Mouse (Mus musculus): Measurements from ENCODE around the gene Gm21976. TPM values are rescaled to one million over a fixed set of nuclear protein-coding genes. Genes with fewer than 3 reads are reported as not detected.

Gm21976 gene
- polyA plus RNA-seq, 1 experiment from 2014 or later = not detected

DNA sequence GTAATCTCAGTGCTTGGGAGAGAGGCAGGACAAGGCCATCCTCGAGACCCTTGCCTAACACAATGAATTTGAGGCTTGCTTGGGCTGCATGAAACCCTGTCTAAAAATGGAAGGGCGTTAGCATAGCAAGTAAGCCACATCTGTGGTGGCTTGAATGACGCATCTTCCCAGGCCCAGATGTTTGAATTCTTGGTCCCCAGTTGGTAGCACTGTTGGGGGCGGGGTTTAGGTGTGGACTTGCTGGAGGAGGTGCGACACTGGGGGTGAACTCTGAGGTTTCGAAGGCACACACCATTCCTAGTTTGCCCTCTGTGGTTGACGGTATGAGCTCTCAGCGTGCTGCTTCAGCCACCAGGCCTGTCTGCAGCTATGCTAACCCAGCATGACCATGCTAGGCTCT lies 12.0 kb downstream of the Gm21976 start:
- DNase-seq (ENCODE audit: low spot score) (no peak), ATAC-seq (ENCODE audit: low FRiP score) (no peak)
- Histone ChIP-seq H3K27me3 (ENCODE audit: control insufficient read depth, insufficient read depth, low read length) (no peaks in the 10 kb centered on the region), H3K4me1 (replicated peaks; ENCODE audit: control insufficient read depth, insufficient read depth, low read length) (no peaks in the 10 kb centered on the region), H3K4me2 (replicated peaks) (no peak overlapping the region), H3K9me3 (ENCODE audit: control insufficient read depth, low read length) (no peaks in the 10 kb centered on the region), H3K27ac (no peak overlapping the region), H3K36me3 (replicated peaks; ENCODE audit: control insufficient read depth, insufficient read depth) (no peaks in the 10 kb centered on the region), H3K4me3 (replicated peaks; ENCODE audit: low read length) (no peak overlapping the region), H3K9ac (no peak overlapping the region)
- 87% methylated on average over 8 of the region's 8 CpGs for WGBS

DNA sequence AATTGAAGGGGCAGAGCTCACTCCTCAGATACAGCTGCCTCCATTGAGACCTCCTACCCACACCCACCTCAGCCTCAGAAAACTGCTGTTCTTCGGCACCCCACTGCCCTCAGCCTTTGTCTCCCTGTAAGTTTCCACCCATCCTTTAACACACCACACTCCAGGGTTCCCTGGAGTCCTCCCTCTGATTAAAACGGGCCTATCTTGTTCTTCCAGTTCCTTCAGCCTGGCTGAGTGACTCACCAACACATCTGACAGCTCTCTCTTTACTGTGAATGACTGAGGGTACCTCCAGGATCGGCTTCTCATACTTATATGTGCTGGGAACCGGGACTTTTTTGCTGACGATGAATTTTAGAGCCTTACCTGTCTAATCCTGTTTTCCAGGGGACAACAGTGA lies 16.4 kb downstream of the Gm21976 start:
- Histone ChIP-seq H3K9ac (no peak overlapping the region), H3K27ac (no peak overlapping the region), H3K36me3 (replicated peaks; ENCODE audit: control insufficient read depth, insufficient read depth) (no peaks in the 10 kb centered on the region), H3K4me3 (replicated peaks; ENCODE audit: low read length) (no peak overlapping the region), H3K4me2 (replicated peaks) (no peak overlapping the region), H3K9me3 (ENCODE audit: control insufficient read depth, low read length) (no peaks in the 10 kb centered on the region), H3K27me3 (ENCODE audit: control insufficient read depth, insufficient read depth, low read length) (no peaks in the 10 kb centered on the region), H3K4me1 (replicated peaks; ENCODE audit: control insufficient read depth, insufficient read depth, low read length) (no peaks in the 10 kb centered on the region)
- no peak for DNase-seq (ENCODE audit: low spot score)
- no peak for ATAC-seq (ENCODE audit: low FRiP score)
- 51% methylated on average over 5 of the region's 5 CpGs for WGBS

- no peaks in the 10 kb centered on the region for H3K36me3 ChIP-seq (replicated peaks; ENCODE audit: control insufficient read depth, insufficient read depth)
- H3K27me3 ChIP-seq (ENCODE audit: control insufficient read depth, insufficient read depth, low read length) = no peaks in the 10 kb centered on the region
- H3K4me1 ChIP-seq (replicated peaks; ENCODE audit: control insufficient read depth, insufficient read depth, low read length) = no peaks in the 10 kb centered on the region
- no peak for ATAC-seq (ENCODE audit: low FRiP score)
- H3K4me3 ChIP-seq (replicated peaks; ENCODE audit: low read length) = no peak overlapping the region
- no peak for DNase-seq (ENCODE audit: low spot score)
- H3K9me3 ChIP-seq (ENCODE audit: control insufficient read depth, low read length) = no peaks in the 10 kb centered on the region
- H3K4me2 ChIP-seq (replicated peaks) = no peak overlapping the region
- no peak overlapping the region for H3K9ac ChIP-seq
- H3K27ac ChIP-seq = no peak overlapping the region
- WGBS = 94% methylated on average over 6 of the region's 6 CpGs
These were observed 18.3 kb downstream of the Gm21976 start for GRCm38 (mm10) chr13:98297883-98298482.

GRCm38 (mm10) chr13:98298833-98299758 lies 19.4 kb downstream of the Gm21976 start:
- Histone ChIP-seq H3K27me3 (ENCODE audit: control insufficient read depth, insufficient read depth, low read length) (no peaks in the 10 kb centered on the region), H3K36me3 (replicated peaks; ENCODE audit: control insufficient read depth, insufficient read depth) (no peaks in the 10 kb centered on the region), H3K27ac (no peak overlapping the region), H3K9ac (no peak overlapping the region), H3K9me3 (ENCODE audit: control insufficient read depth, low read length) (no peaks in the 10 kb centered on the region), H3K4me3 (replicated peaks; ENCODE audit: low read length) (no peak overlapping the region), H3K4me2 (replicated peaks) (peak overlapping the region; percentile 39), H3K4me1 (replicated peaks; ENCODE audit: control insufficient read depth, insufficient read depth, low read length) (no peaks in the 10 kb centered on the region)
- DNase-seq (ENCODE audit: low spot score) (peak; percentile 91), ATAC-seq (ENCODE audit: low FRiP score) (peak; percentile 83)
- 51% methylated on average over 21 of the region's 21 CpGs for WGBS

- Histone ChIP-seq H3K36me3 (replicated peaks; ENCODE audit: control insufficient read depth, insufficient read depth) (peaks cover 21% of the 10 kb centered on the region), H3K27me3 (ENCODE audit: control insufficient read depth, insufficient read depth, low read length) (no peaks in the 10 kb centered on the region), H3K9ac (no peak overlapping the region), H3K4me2 (replicated peaks) (no peak overlapping the region), H3K4me1 (replicated peaks; ENCODE audit: control insufficient read depth, insufficient read depth, low read length) (no peaks in the 10 kb centered on the region), H3K4me3 (replicated peaks; ENCODE audit: low read length) (no peak overlapping the region), H3K27ac (no peak overlapping the region), H3K9me3 (ENCODE audit: control insufficient read depth, low read length) (no peaks in the 10 kb centered on the region)
- no peak for ATAC-seq (ENCODE audit: low FRiP score)
- 84% methylated on average over 9 of the region's 9 CpGs for WGBS
- DNase-seq (ENCODE audit: low spot score) = no peak
These were observed 25.6 kb downstream of the Gm21976 start for GRCm38 (mm10) chr13:98305257-98305656.

GRCm38 (mm10) chr13:98306393-98306792 lies 26.7 kb downstream of the Gm21976 start:
- H3K9me3 ChIP-seq (ENCODE audit: control insufficient read depth, low read length) = no peaks in the 10 kb centered on the region
- H3K27me3 ChIP-seq (ENCODE audit: control insufficient read depth, insufficient read depth, low read length) = no peaks in the 10 kb centered on the region
- no peak; the same call in 1 of the 2 replicates for ATAC-seq (ENCODE audit: low FRiP score)
- H3K27ac ChIP-seq = no peak overlapping the region; the same call in 1 of the 2 replicates
- no peak overlapping the region for H3K9ac ChIP-seq
- H3K4me3 ChIP-seq (replicated peaks; ENCODE audit: low read length) = no peak overlapping the region
- 28% methylated on average over 5 of the region's 5 CpGs for WGBS
- H3K36me3 ChIP-seq (replicated peaks; ENCODE audit: control insufficient read depth, insufficient read depth) = peaks cover 32% of the 10 kb centered on the region
- no peak overlapping the region for H3K4me2 ChIP-seq (replicated peaks)
- H3K4me1 ChIP-seq (replicated peaks; ENCODE audit: control insufficient read depth, insufficient read depth, low read length) = no peaks in the 10 kb centered on the region
- no peak for DNase-seq (ENCODE audit: low spot score)

DNA sequence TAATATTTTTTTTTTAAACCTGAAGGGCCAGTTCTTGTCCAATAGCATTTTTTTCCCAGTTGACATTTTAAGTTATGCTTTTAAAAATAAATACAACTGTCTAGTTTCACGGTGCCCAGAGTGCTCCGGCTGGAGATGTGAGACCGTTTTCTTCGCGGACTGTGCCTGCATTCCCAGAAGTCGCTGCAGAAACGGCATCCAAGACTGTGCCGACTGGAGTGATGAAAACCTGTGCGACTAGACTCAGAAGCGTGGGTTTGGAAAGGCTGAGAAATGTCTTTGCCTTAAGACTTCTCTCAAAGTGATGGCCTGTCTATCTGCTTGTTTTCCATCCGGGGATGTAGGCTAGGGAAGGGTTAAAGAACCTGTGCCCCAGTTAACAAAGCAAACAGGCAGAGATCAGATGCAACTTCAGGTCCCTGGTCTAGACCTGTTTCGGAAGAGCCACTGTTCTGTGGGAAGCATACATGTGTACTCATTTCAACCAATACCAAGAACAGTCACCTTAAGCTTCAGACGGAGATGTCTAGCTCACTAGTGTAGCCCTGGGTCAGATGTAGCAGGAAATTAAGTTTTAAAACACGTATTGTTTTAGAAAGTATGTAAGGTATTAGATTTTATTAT lies 27.3 kb downstream of the Gm21976 start:
- Histone ChIP-seq H3K27ac (no peak overlapping the region), H3K27me3 (ENCODE audit: control insufficient read depth, insufficient read depth, low read length) (no peaks in the 10 kb centered on the region), H3K4me2 (replicated peaks) (no peak overlapping the region), H3K9ac (no peak overlapping the region), H3K36me3 (replicated peaks; ENCODE audit: control insufficient read depth, insufficient read depth) (peaks cover 37% of the 10 kb centered on the region), H3K4me3 (replicated peaks; ENCODE audit: low read length) (no peak overlapping the region), H3K4me1 (replicated peaks; ENCODE audit: control insufficient read depth, insufficient read depth, low read length) (no peaks in the 10 kb centered on the region), H3K9me3 (ENCODE audit: control insufficient read depth, low read length) (no peaks in the 10 kb centered on the region)
- ATAC-seq (ENCODE audit: low FRiP score) (0 out of 2 replicates have a peak, but pooled peaks have one; percentile 47), DNase-seq (ENCODE audit: low spot score) (no peak)
- WGBS = 54% methylated on average over 14 of the region's 14 CpGs

- H3K9me3 ChIP-seq (ENCODE audit: control insufficient read depth, low read length) = no peaks in the 10 kb centered on the region
- H3K36me3 ChIP-seq (replicated peaks; ENCODE audit: control insufficient read depth, insufficient read depth) = peaks cover 48% of the 10 kb centered on the region
- WGBS = 91% methylated on average over 5 of the region's 5 CpGs
- no peak overlapping the region for H3K4me2 ChIP-seq (replicated peaks)
- H3K4me1 ChIP-seq (replicated peaks; ENCODE audit: control insufficient read depth, insufficient read depth, low read length) = no peaks in the 10 kb centered on the region
- no peak overlapping the region for H3K4me3 ChIP-seq (replicated peaks; ENCODE audit: low read length)
- H3K9ac ChIP-seq = no peak overlapping the region
- H3K27me3 ChIP-seq (ENCODE audit: control insufficient read depth, insufficient read depth, low read length) = no peaks in the 10 kb centered on the region
- no peak overlapping the region for H3K27ac ChIP-seq
- DNase-seq (ENCODE audit: low spot score) (no peak), ATAC-seq (ENCODE audit: low FRiP score) (no peak)
These were observed 28.3 kb downstream of the Gm21976 start for GRCm38 (mm10) chr13:98308004-98308403.

DNA sequence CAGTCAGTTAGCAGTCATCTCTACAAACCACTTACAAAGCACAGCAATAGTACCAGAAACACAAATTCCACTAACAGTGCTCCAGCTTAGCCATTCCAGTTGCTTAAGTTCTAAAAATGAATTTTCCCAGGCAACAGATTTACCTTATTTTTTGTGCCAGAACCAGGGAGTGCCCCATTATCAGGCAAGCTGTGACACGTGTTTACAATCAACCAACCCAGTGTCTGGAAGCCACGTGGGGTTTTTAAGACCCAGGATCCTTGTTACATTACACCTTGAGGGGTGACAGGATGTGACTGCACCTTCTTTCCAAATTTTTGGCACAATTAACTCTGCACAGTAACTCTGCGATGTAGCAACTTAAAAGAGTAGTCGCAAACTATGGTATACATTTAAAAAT lies 29.0 kb downstream of the Gm21976 start:
- Histone ChIP-seq H3K4me3 (replicated peaks; ENCODE audit: low read length) (no peak overlapping the region), H3K4me2 (replicated peaks) (no peak overlapping the region), H3K9me3 (ENCODE audit: control insufficient read depth, low read length) (no peaks in the 10 kb centered on the region), H3K27me3 (ENCODE audit: control insufficient read depth, insufficient read depth, low read length) (no peaks in the 10 kb centered on the region), H3K4me1 (replicated peaks; ENCODE audit: control insufficient read depth, insufficient read depth, low read length) (no peaks in the 10 kb centered on the region), H3K36me3 (replicated peaks; ENCODE audit: control insufficient read depth, insufficient read depth) (peaks cover 55% of the 10 kb centered on the region), H3K27ac (no peak overlapping the region), H3K9ac (no peak overlapping the region)
- WGBS = 85% methylated on average over 4 of the region's 4 CpGs
- ATAC-seq (ENCODE audit: low FRiP score) (no peak), DNase-seq (ENCODE audit: low spot score) (no peak)

Data from hindbrain, embryonic 14.5 days (tissue).